Mouse (Mus musculus): ENCODE results near the gene Kcnh2.

- no peak for TF ChIP-seq POLR2A (IDR thresholded peaks at IDR 0.05; ENCODE audit: control insufficient read depth, low read depth, low read length)
- TF ChIP-seq CTCF (IDR thresholded peaks at IDR 0.05; ENCODE audit: control insufficient read depth, insufficient read depth, insufficient replicate concordance, low read depth, low read length), result no peak
Observed at GRCm38 (mm10) chr5:24384407-24384806, 33.0 kb upstream of the Kcnh2 start.

All from testis, adult 2 months (tissue).